Mouse (Mus musculus) heart, embryonic 14.5 days (tissue): Measurements from ENCODE around the gene Crtap. TPM values are rescaled to one million over a fixed set of nuclear protein-coding genes. Genes with fewer than 3 reads are reported as not detected.

Experiments used
- ATAC-seq: fragments of 200-750 bp; cut with Nextera tagmentation; 2 replicates; pipeline ENCODE4 v1.8.0; 2017; ENCODE audit warnings: low read depth, moderate TSS enrichment; ENCODE audit not compliant: insufficient number of reproducible peaks, insufficient read depth, low FRiP score
- H3K27ac ChIP-seq, 2 experiments: fragments of 200-500 bp in 1 of 2; fragments of 300-500 bp in 1 of 2; sonication (generic) in 1 of 2; replicated peaks in 1 of 2; 2 replicates each; pipeline ENCODE4 v1.5.1; 2012 to 2014; ENCODE audit warnings: low read depth in 2 of 2, low read length in 2 of 2, control low read depth in 1 of 2, mild to moderate bottlenecking in 1 of 2, mixed read lengths in 1 of 2; ENCODE audit not compliant: control insufficient read depth in 1 of 2, insufficient read depth in 1 of 2
- H3K27me3 ChIP-seq: fragments of 300-500 bp; sonication (generic); 2 replicates; pipeline ENCODE4 v1.6.1; 2014; ENCODE audit warnings: mild to moderate bottlenecking, low read length, control low read depth; ENCODE audit not compliant: control insufficient read depth, insufficient read depth
- H3K36me3 ChIP-seq: fragments of 300-500 bp; sonication (generic); 2 replicates; pipeline ENCODE4 v1.6.1; 2014; ENCODE audit warnings: mild to moderate bottlenecking, control low read depth, low read length, mixed read lengths; ENCODE audit not compliant: control insufficient read depth, insufficient read depth
- H3K4me1 ChIP-seq, 2 experiments: fragments of 200-500 bp in 1 of 2; fragments of 300-500 bp in 1 of 2; sonication (generic) in 1 of 2; 2 replicates each; pipeline ENCODE4 v1.6.1; 2012 to 2014; ENCODE audit warnings: low read length in 2 of 2, control low read depth in 1 of 2, mixed read lengths in 1 of 2; ENCODE audit not compliant: control insufficient read depth in 2 of 2, insufficient read depth in 2 of 2
- H3K4me2 ChIP-seq: fragments of 300-500 bp; sonication (generic); 2 replicates; pipeline ENCODE4 v1.6.1; 2014; ENCODE audit warnings: mild to moderate bottlenecking, low read length
- H3K4me3 ChIP-seq, 2 experiments: fragments of 200-500 bp in 1 of 2; fragments of 300-500 bp in 1 of 2; sonication (generic) in 1 of 2; 2 replicates each; pipeline ENCODE4 v1.5.1; 2012 to 2014; ENCODE audit warnings: low read length in 2 of 2, mild to moderate bottlenecking in 2 of 2, control low read depth in 1 of 2, low read depth in 1 of 2, moderate library complexity in 1 of 2; ENCODE audit not compliant: control insufficient read depth in 1 of 2, insufficient read depth in 1 of 2
- H3K9ac ChIP-seq: fragments of 300-500 bp; sonication (generic); 2 replicates; pipeline ENCODE4 v1.6.1; 2014; ENCODE audit warnings: mild to moderate bottlenecking, low read length
- H3K9me3 ChIP-seq: fragments of 300-500 bp; sonication (generic); 2 replicates; pipeline ENCODE4 v1.6.1; 2016; ENCODE audit warnings: low read length, control low read depth; ENCODE audit not compliant: control insufficient read depth
- WGBS: fragments of 180-500 bp; shearing (Covaris S2); extraction: QIAGEN DNeasy Blood & Tissue Kit; methylation state at CpG from one replicate; pipeline ENCODE4 v1.1.7; 2014; 5-methylcytosine and 5-hydroxymethylcytosine counted together
- polyA plus RNA-seq: library from polyadenylated mRNA; unstranded; fragments of >200 nt; fragmentation: Nextera tagmentation; extraction: Ambion mirVana; gene quantifications from 2 replicates; pipeline ENCODE4 v1.2.1, GENCODE M21; 2014

Gene Crtap
- polyA plus RNA-seq = 145 and 156 TPM in 2 replicates

- peak within 1 kb of the TSS; percentile 87 to 98 for H3K27ac ChIP-seq
- WGBS = 1% methylated on average over 95 of the region's 96 CpGs
- peak within 1 kb of the TSS; percentile 92 for H3K9ac ChIP-seq
- H3K4me1 ChIP-seq = peaks cover 20 to 23% of the 10 kb centered on the region in 2 experiments
- H3K27me3 ChIP-seq = no peaks in the 10 kb centered on the region
- peak within 1 kb of the TSS; percentile 85 for H3K4me2 ChIP-seq
- peak within 1 kb of the TSS; percentile 62 to 88 for H3K4me3 ChIP-seq
- no peaks in the 10 kb centered on the region for H3K9me3 ChIP-seq
- H3K36me3 ChIP-seq = peaks cover 9% of the 10 kb centered on the region
- ATAC-seq = peak; percentile 74
Observed at GRCm38 (mm10) chr9:114389905-114390748, at the start of gene Crtap. Gene Crtap, minus strand, starts transcription at chr9:114390675.

DNA sequence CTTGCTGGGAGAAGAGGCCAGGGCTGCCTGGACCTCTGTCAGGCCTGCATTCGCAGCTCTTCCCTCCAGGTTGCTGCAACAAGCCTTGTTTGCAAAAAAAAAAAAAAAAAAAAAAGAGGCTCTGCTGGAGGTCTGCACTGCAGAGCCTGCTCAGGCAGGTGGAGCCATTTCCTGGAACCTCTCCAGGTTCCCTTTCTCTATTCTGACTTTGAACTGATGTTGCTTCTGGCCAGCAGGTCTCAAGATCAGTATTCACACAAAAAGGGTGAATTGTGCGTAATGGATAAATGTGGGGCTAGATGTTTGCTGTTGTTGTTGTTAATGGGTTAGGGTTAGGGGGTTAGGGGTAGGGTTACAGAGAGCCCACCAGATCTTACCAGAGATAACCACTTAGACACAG is 45.2 kb upstream of the Crtap start:
- H3K4me3 ChIP-seq = no peak overlapping the region
- WGBS = 82% methylated on average over 2 of the region's 2 CpGs
- H3K9ac ChIP-seq = no peak overlapping the region
- H3K4me2 ChIP-seq = no peak overlapping the region
- H3K4me1 ChIP-seq = no peaks in the 10 kb centered on the region
- no peak overlapping the region for H3K27ac ChIP-seq
- ATAC-seq = no peak
- peaks cover 37% of the 10 kb centered on the region for H3K36me3 ChIP-seq
- H3K9me3 ChIP-seq = peaks cover 4% of the 10 kb centered on the region; the same call in 1 of the 2 replicates
- H3K27me3 ChIP-seq = no peaks in the 10 kb centered on the region

GRCm38 (mm10) chr9:114428103-114428834 is 37.8 kb upstream of the Crtap start:
- no peaks in the 10 kb centered on the region for H3K27me3 ChIP-seq
- H3K9ac ChIP-seq = no peak overlapping the region
- H3K36me3 ChIP-seq = peaks cover 26% of the 10 kb centered on the region
- WGBS = 83% methylated on average over 12 of the region's 12 CpGs
- H3K4me1 ChIP-seq = no peaks in the 10 kb centered on the region
- no peak overlapping the region for H3K4me3 ChIP-seq
- no peak overlapping the region for H3K4me2 ChIP-seq
- no peak for ATAC-seq
- H3K27ac ChIP-seq = no peak overlapping the region
- H3K9me3 ChIP-seq = peaks cover 6% of the 10 kb centered on the region

- H3K4me3 ChIP-seq = no peak overlapping the region
- peaks cover 24% of the 10 kb centered on the region for H3K36me3 ChIP-seq
- H3K27ac ChIP-seq = no peak overlapping the region
- peaks cover 6% of the 10 kb centered on the region for H3K9me3 ChIP-seq
- ATAC-seq = no peak
- no peaks in the 10 kb centered on the region for H3K4me1 ChIP-seq
- no peak overlapping the region for H3K9ac ChIP-seq
- H3K27me3 ChIP-seq = no peaks in the 10 kb centered on the region
- H3K4me2 ChIP-seq = no peak overlapping the region
- 87% methylated on average over 8 of the region's 8 CpGs for WGBS
Observed at GRCm38 (mm10) chr9:114427425-114427824, 37.0 kb upstream of the Crtap start.

- Histone ChIP-seq H3K4me2 (no peak overlapping the region), H3K36me3 (peaks cover 25% of the 10 kb centered on the region), H3K4me1 (no peaks in the 10 kb centered on the region), H3K27ac (no peak overlapping the region), H3K9ac (no peak overlapping the region), H3K4me3 (no peak overlapping the region), H3K27me3 (no peaks in the 10 kb centered on the region), H3K9me3 (peaks cover 6% of the 10 kb centered on the region)
- no peak for ATAC-seq
- WGBS = 57% methylated on average over 5 of the region's 5 CpGs
Observed at GRCm38 (mm10) chr9:114426201-114426600, 35.7 kb upstream of the Crtap start.

GRCm38 (mm10) chr9:114425576-114425975 is 35.1 kb upstream of the Crtap start:
- H3K9ac ChIP-seq = no peak overlapping the region
- no peaks in the 10 kb centered on the region for H3K27me3 ChIP-seq
- ATAC-seq = no peak
- 94% methylated on average over 5 of the region's 5 CpGs for WGBS
- no peak overlapping the region for H3K27ac ChIP-seq
- H3K9me3 ChIP-seq = peaks cover 6% of the 10 kb centered on the region
- no peak overlapping the region for H3K4me3 ChIP-seq
- H3K36me3 ChIP-seq = peaks cover 25% of the 10 kb centered on the region
- H3K4me1 ChIP-seq = no peaks in the 10 kb centered on the region
- H3K4me2 ChIP-seq = no peak overlapping the region

- no peak overlapping the region for H3K9ac ChIP-seq
- H3K4me2 ChIP-seq = no peak overlapping the region
- no peak overlapping the region for H3K27ac ChIP-seq
- H3K4me1 ChIP-seq = no peaks in the 10 kb centered on the region
- H3K4me3 ChIP-seq = no peak overlapping the region
- ATAC-seq = no peak
- 87% methylated on average over 7 of the region's 7 CpGs for WGBS
- peaks cover 6% of the 10 kb centered on the region for H3K9me3 ChIP-seq
- no peaks in the 10 kb centered on the region for H3K27me3 ChIP-seq
- H3K36me3 ChIP-seq = peaks cover 32% of the 10 kb centered on the region
Observed at GRCm38 (mm10) chr9:114421797-114422196, 31.3 kb upstream of the Crtap start.
